Mouse (Mus musculus) cerebellum, adult 9-10 months (tissue): ENCODE measurements around the gene Myo16.

ENCODE experiments used
- DNase-seq: peaks from one replicate; pipeline ENCODE4 v3.0.0; 2022

Myo16 gene

DNA sequence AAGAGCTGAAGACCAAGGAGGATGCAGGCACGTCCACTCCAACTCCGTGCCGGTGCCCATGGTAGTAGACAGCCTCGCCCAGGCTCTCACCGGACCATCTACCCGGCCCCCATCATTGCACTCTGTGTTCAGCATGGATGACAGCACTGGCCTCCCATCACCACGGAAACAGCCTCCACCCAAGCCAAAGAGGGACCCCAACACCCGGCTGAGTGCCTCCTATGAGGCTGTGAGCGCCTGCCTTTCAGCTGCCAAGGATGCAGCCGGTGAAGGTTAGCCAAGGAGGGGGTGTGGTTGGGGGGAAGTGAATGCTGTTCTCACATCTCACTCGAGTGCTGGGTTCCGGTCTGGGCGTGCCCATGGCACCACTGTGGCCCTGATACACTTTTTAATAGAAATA, 408.3 kb downstream of the Myo16 start:
- no peak for DNase-seq

DNA sequence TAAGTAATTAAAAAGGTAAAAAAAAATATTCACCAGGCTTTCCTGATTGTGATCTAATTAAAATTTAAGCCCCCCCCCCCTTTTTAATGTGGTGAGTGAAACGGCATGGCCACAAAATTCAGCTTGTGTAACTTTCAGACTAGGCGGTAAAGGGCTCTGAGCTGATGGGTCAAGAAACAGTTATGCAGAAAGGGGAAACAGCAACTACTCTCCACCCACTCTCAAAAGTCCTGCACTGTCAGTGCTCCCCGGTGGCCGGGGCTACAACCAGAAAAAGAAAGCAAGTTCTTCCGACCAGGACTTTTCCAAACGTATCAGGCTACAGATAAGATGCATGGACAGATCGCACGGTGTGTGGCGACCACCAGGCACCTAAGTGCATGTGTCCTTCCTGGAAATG, 408.9 kb downstream of the Myo16 start:
- DNase-seq: no peak

- no peak for DNase-seq
Observed at GRCm38 (mm10) chr8:10565231-10566029, 411.7 kb downstream of the Myo16 start.

- no peak for DNase-seq
Observed at GRCm38 (mm10) chr8:10568448-10568847, 414.7 kb downstream of the Myo16 start.

DNA sequence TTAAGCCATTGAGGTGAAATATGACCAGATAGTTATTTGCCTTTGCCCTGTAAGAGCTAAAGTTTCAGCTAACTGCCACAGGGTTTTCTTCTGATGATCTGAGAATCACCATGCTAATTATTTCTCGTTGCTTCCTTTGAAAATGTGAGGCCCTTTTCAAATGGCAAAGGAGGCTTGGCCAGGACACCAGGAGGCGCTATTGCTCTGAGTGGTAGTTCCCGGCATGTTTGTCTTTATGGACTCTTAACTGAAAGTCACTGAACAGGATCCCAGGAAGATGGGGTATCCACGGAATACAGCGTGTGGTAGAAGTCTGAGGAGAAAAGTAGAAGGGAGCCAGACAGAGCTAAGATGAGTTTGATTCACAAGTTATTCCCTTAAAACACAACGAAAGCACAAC, 420.4 kb downstream of the Myo16 start:
- peak; percentile 72 for DNase-seq

- DNase-seq: no peak
Observed at GRCm38 (mm10) chr8:10575244-10575643, 421.5 kb downstream of the Myo16 start.

DNA sequence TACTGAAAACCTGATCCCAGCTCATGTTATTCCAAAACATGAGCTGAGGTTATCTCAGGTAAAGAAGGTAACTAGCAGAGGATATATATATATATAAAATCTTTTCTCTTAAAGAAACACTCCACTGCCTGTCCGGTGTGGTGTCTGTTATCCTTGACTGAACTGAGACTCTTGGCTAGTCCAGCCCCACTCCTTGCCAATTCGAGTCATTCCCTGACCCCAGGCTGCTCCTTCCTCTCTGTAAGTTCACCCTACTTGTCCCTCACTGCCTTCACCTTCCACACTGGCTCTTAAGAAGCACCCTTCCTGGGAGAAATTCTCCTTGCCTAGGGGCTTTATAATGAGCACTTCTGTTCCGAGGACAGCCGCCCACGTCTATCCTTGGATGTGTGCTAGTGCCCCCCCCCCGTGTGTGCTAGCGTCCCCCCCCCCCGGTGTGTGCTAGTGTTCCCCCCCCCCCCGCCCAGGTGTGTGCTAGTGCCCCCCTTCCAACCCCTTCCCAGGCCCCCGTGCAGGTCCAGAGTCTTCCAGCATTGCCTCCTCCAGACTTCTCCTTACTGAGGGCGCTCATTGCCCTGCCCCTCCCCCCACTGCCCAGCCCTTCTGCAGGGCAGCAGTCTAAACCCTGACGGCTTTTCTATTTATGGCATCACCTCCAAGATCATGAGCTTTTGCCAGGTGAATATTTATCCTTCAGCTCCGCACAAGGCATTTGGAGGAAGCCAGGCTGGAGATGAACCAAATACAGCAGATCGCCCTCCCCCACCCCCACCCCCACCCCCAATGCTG, 433.4 kb downstream of the Myo16 start:
- DNase-seq: no peak

DNA sequence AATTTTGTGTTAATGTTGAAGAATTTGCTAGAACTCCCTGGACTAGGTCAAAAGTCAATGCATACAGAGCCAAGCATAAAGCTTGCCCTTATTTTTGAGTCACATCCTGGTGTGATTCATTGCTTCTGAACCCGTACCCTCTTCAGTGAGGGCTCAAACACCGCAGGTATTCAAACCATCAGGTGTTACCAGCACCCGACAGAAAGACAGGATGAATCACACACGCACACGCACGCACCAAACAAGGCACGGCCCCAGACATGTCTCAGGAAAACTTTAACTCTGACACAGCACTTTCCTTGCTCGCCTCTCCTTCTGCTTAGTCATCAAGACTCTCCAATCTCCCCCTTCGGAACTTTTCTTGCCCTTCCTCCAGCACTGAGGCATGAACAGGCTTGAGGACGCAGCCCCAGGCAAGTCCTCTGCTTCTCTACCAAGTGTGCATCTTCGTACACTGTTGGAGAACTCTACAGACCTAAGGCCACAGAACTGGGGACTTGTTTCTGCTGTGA, 435.8 kb downstream of the Myo16 start:
- DNase-seq: no peak

DNA sequence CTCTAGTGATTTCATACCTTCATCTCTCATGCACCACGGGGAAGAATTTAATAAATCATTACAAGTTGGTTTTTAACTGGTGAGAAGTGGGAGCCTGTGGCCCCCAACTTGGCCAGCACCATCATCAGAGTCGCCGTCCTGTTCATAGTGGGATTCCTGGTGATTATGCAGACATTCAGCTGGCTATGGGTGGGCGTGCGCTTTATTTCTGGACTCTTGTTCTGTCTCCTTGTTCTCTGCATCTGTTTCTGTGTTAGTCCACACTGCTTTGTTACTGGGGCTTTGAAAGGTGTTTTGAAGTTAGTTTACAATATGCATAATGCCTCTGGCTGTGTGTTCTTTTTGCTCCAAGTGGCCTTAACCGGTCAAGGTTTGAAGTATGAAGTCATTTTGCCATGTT, 439.2 kb downstream of the Myo16 start:
- DNase-seq: no peak

DNA sequence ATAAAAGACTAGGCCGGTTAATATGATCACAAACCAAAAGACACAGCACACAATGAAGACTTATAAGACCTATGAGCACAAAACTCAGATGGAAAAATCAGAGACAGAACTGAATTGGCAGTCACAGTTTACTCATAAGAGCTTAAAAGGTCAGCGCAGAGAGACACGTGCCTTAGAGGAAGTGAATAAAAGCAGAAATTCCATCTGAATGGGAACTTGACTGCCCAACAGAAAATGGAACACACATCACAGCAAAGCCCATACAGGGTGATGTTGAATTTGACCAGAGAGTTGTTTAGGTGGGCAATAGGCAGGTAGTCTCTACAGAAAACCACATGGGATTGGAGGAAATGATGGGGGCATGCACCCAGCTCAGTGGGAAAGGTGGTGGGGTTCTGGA, 442.6 kb downstream of the Myo16 start:
- no peak for DNase-seq

DNA sequence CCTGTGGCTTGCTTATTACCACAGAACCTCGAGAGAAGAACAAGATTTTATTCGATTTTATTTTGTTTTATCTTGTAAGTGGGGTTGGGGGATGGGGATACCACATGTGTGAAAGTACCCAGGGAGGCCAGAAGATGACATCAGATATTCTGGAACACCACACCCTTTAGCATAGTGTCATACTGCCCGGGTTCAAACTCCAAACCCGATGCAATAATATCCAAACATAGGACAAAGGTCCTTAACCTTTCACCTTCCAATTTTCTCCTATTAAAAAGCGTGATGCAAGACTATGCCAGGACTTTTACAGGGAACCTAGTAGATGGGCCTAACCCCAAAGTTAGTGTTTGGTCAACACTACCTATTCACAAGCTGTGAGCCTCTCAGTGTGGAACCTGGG, 443.9 kb downstream of the Myo16 start:
- no peak for DNase-seq

DNA sequence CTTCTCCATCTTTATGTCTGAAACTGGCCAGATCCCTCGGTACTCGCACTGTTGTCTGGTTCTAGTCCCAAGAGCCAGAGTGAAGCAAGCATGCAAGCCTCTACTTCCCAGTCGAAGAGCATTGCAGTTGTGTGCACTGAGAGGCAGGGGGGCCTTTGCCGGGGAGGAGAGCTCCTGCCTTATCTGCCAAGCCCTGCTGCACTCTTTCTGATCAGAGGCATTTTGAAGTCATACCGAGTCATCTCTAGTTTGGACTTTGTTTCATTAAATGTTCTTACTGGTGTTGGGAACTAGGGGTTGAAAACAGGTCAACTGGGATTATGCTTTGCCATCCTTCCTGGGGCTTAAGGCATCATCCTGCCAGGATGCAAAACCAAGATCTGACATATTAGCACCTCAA, 445.2 kb downstream of the Myo16 start:
- no peak for DNase-seq

- no peak for DNase-seq
Observed at GRCm38 (mm10) chr8:10606028-10606815, 452.5 kb downstream of the Myo16 start.

GRCm38 (mm10) chr8:10606816-10607209, 453.1 kb downstream of the Myo16 start:
- no peak for DNase-seq

DNA sequence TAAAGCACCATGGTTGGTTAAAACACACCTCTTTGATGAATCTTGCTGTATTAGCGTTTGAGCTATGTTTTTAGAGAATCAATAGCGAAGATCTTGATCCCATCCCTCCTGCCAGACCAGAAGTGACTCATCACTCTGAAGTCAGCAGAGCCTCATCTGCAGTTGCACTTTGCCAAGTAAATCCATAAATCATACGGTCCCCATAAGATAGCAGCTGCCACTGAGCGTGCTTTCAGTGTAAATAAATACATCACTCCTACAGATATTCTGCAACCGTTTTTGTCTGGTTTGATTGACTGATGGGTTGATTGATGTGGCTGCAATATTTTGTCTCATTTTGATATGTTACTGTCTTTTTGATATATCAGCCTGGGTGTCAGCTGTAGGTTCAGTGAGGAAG, 457.9 kb downstream of the Myo16 start:
- no peak for DNase-seq

- no peak for DNase-seq
Observed at GRCm38 (mm10) chr8:10613371-10613770, 459.7 kb downstream of the Myo16 start.

DNA sequence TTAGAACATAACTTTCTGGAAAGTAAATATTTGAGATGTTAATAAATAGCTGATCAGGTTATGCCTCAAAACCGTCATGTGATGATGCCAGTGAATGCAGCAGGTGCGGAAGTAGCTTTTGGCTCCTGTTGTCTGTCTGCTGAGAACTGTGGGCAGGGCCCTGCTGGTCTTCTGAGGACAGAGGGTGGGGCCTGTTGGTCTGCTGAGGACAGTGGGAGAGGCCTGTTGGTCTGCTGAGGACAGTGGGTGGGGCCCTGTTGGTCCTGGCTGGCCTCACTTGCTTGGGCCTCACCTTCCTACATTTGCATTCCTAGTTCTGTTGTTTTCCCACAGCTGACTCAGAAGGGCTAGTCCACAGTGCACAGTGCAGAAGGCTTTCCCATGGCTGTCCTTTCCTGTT, 466.0 kb downstream of the Myo16 start:
- no peak for DNase-seq

DNA sequence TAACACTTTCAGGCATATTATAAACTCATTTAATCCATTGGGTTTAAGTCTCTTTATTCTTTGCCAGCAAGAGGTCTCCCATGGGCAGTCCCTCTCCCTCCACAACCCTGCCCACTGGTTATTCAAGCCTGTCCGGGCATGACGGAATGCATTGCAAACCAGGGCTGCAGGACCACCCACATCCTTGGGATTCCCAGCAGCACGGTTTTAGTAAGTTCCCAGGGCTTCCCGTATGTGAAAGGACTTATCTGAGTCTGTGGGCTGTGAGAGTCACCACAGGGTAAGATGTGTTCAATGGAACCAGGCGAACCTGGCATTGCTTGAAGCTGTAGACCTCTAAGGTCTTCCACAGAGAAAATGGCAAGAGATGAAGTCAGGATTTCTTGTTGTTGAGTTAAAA, 471.6 kb downstream of the Myo16 start:
- no peak for DNase-seq

DNA sequence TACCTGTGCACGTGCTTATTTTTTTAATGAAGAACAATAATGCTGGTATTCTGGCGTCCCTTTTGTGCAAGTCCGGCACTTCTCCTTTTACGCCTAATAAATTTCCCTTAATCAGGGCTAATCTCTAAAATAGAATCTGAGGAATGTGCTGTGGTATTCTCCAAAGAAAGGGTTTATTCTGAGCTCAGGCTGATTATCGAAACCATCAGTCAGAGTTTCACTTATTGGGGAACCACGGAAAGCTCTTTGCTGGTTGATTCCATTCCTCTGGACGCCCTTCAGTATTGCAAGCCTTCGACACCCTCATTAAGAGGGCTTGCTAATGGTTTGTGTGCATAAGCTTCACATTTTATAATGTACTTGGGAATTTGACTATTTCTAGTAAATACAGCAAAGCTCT, 475.0 kb downstream of the Myo16 start:
- no peak for DNase-seq

DNA sequence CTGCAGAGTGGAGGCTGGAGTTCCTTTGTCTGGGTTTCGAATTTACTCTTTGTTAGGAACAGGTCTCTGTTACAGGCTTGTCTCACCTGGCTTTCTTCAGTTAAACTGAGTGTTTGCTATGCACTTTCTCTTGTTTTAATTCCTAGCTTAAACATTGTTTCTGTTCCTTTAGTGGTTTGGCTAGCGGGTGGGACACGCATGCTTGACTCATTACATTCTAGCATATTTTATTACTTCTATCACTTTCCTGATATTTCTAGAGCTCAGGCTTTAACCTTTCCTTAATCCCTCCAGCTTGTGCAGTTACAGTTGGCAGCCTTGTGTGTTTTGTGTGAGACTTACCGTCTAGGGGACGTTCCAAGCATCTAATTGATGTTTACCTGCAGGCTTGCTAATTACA, 476.2 kb downstream of the Myo16 start:
- no peak for DNase-seq

DNA sequence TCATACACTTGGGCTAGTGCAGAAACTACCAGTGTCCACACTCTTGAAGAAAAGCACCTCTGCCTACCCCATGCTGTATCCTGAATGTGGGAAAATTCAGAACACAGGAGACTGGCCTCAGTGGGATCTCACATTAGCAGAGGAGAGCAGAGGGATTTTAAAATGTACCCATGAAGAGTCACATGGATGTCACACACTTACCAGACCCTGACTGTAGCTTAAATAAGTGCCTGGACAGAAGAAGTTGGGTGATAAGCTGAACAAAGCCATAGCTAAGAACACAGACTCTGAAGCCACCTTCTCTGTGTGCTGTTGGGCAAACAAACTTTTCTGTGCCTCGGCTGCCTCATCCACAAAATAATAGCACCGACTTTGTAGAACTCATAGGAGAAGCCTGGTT, 477.3 kb downstream of the Myo16 start:
- no peak for DNase-seq

DNA sequence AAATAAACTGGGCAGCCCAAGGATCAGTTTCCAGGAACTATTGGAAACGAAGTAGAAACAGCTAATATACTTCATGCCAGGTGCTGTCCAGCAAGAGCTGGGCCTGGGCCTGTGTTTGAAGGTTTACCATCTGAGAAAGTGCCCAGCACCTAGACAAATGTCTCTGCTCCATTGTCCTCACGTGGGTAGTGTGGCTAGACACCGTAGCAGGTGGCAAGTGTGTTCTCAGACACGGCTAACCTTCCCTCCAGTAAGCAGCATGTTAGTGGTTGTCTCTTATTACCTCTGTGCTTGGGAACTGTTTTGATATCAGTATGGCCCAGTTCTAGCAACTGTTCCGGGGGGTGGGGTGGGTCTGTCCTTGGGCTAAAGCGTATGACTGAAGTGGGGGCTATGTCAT, 478.9 kb downstream of the Myo16 start:
- no peak for DNase-seq

DNA sequence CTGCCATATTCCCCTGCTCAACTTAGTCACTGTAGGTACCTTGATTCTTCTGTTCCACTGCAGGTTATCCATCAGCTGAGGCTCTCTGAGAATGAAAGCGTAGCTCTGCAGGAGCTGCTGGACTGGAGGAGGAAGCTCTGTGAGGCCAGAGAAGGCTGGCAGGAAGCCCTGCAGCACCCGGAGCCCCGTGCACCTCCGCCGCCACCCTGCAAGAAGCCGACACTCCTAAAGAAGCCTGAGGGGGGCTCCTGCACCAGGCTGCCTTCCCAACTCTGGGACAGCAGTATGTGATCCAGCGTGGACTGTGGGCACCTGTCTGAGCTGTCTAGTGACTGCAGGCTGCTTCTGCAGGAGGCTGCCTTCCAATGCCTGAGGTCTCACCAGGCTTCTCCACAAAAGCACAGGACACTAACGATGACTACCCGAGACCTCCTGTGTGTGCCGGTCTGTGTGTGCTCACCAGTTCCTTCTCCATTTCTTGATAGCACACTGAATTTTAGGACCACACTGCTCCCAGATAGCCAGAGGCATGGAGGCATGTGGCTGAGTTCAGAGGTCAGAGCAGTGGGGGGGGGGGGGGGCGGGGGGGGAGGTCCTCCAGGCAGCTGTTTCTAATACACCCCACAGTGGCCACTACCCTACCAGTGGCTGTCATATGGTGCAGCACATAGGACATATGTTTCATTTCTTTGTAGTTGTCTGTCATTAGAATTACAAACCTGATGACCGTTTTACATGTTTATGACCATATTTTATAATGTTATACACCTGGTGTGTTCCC, 479.8 kb downstream of the Myo16 start:
- DNase-seq: no peak
